Mouse (Mus musculus) CH12.LX (cell line): ENCODE measurements around the gene Tbck. TPM values are rescaled to one million over a fixed set of nuclear protein-coding genes. Genes with fewer than 3 reads are reported as not detected.
A peak's percentile ranks its signal among the peaks of the same experiment; 100 is the strongest.

ENCODE experiments used
- DNase-seq: peaks from one replicate; pipeline ENCODE4 v3.0.0-alpha.2; 2013; ENCODE audit errors: extremely low read depth
- H3K27ac ChIP-seq: 2 replicates; pipeline ENCODE4 v1.5.1; 2012; ENCODE audit warnings: low read depth, mild to moderate bottlenecking, control low read depth, moderate library complexity; ENCODE audit not compliant: insufficient read depth
- H3K27me3 ChIP-seq: replicated peaks from 2 replicates; pipeline ENCODE3; 2012; ENCODE audit warnings: inconsistent platforms
- H3K36me3 ChIP-seq, 2 experiments: replicated peaks in 1 of 2; 2 replicates each; pipeline versions ENCODE3 to v1.6.1; 2012; ENCODE audit warnings: inconsistent platforms in 1 of 2, low read length in 1 of 2, mild to moderate bottlenecking in 1 of 2, mixed read lengths in 1 of 2, moderate library complexity in 1 of 2; ENCODE audit not compliant: control insufficient read depth in 1 of 2, insufficient read depth in 1 of 2
- H3K4me1 ChIP-seq, 2 experiments: 2 replicates each; pipeline ENCODE4 v1.6.1; 2012; ENCODE audit warnings: inconsistent platforms in 1 of 2, moderate library complexity in 1 of 2; ENCODE audit not compliant: insufficient read depth in 2 of 2, control insufficient read depth in 1 of 2
- H3K4me2 ChIP-seq: 2 replicates; pipeline ENCODE4 v1.6.1; 2012; ENCODE audit warnings: low read depth, mild to moderate bottlenecking, control low read depth; ENCODE audit not compliant: poor library complexity, insufficient read depth, severe bottlenecking
- H3K4me3 ChIP-seq, 3 experiments: fragments of 150-350 bp in 1 of 3; sonication (generic) in 1 of 3; replicated peaks in 1 of 3; 2 replicates each; pipeline versions ENCODE3 to v1.5.1; 2011 to 2012; ENCODE audit warnings: low read depth in 2 of 3, low read length in 2 of 3, mild to moderate bottlenecking in 2 of 3, moderate library complexity in 2 of 3, control low read depth in 1 of 3, improper control_type of control experiment in 1 of 3, inconsistent platforms in 1 of 3, mixed read lengths in 1 of 3; ENCODE audit not compliant: poor library complexity in 1 of 3
- H3K79me2 ChIP-seq: replicated peaks from 2 replicates; pipeline ENCODE4 v1.6.1; 2012; ENCODE audit warnings: mild to moderate bottlenecking, moderate library complexity; ENCODE audit not compliant: control insufficient read depth, poor library complexity, insufficient read depth, severe bottlenecking; ENCODE audit errors: extremely low read depth
- H3K9ac ChIP-seq: 2 replicates; pipeline ENCODE4 v1.6.1; 2012; ENCODE audit warnings: low read depth, mild to moderate bottlenecking, control low read depth, moderate library complexity; ENCODE audit not compliant: insufficient read depth
- H3K9me3 ChIP-seq: replicated peaks from 2 replicates; pipeline ENCODE3; 2012; ENCODE audit warnings: low read length, inconsistent platforms, mixed read lengths
- BHLHE40 ChIP-seq: IDR thresholded peaks from 2 replicates; pipeline ENCODE4 v1.6.1; 2011; ENCODE audit warnings: mild to moderate bottlenecking, low read depth, low read length, improper control_type of control experiment
- CHD1 ChIP-seq: IDR thresholded peaks from 2 replicates; pipeline ENCODE4 v1.6.1; 2012; ENCODE audit warnings: low read depth, low read length, improper control_type of control experiment, inconsistent platforms
- CHD2 ChIP-seq: IDR thresholded peaks from 2 replicates; pipeline ENCODE4 v1.6.1; 2011; ENCODE audit warnings: low read length, improper control_type of control experiment
- E2F4 ChIP-seq: IDR thresholded peaks from 2 replicates; pipeline ENCODE4 v1.6.1; 2011; ENCODE audit warnings: low read depth, low read length, improper control_type of control experiment; ENCODE audit not compliant: insufficient replicate concordance
- ELF1 ChIP-seq: IDR thresholded peaks from 2 replicates; pipeline ENCODE4 v1.6.1; 2014; ENCODE audit warnings: low read depth, mild to moderate bottlenecking, inconsistent platforms, low read length, improper control_type of control experiment
- EP300 ChIP-seq: IDR thresholded peaks from 2 replicates; pipeline ENCODE4 v1.6.1; 2011; ENCODE audit warnings: low read length, improper control_type of control experiment
- ETS1 ChIP-seq: conservative IDR thresholded peaks from 2 replicates; pipeline ENCODE4 v1.6.1; 2012; ENCODE audit warnings: low read depth, mild to moderate bottlenecking, inconsistent platforms, low read length, improper control_type of control experiment, moderate library complexity
- HCFC1 ChIP-seq: IDR thresholded peaks from 2 replicates; pipeline ENCODE4 v1.6.1; 2012; ENCODE audit warnings: low read depth, mild to moderate bottlenecking, inconsistent platforms, low read length, improper control_type of control experiment
- JUND ChIP-seq: conservative IDR thresholded peaks from 2 replicates; pipeline ENCODE4 v1.6.1; 2011; ENCODE audit warnings: low read depth, low read length, improper control_type of control experiment
- KAT2A ChIP-seq: IDR thresholded peaks from 2 replicates; pipeline ENCODE4 v1.6.1; 2012; ENCODE audit warnings: low read length, improper control_type of control experiment, inconsistent platforms; ENCODE audit not compliant: insufficient replicate concordance
- MAFK ChIP-seq: IDR thresholded peaks from 2 replicates; pipeline ENCODE4 v1.6.1; 2011; ENCODE audit warnings: low read length, improper control_type of control experiment; ENCODE audit not compliant: insufficient replicate concordance
- MAX ChIP-seq: IDR thresholded peaks from 2 replicates; pipeline ENCODE4 v1.6.1; 2011; ENCODE audit warnings: low read length, improper control_type of control experiment
- MAZ ChIP-seq: IDR thresholded peaks from 2 replicates; pipeline ENCODE4 v1.6.1; 2012; ENCODE audit warnings: low read depth, mild to moderate bottlenecking, inconsistent platforms, low read length, improper control_type of control experiment, moderate library complexity
- MXI1 ChIP-seq: IDR thresholded peaks from 2 replicates; pipeline ENCODE4 v1.6.1; 2011; ENCODE audit warnings: mild to moderate bottlenecking, low read depth, low read length, improper control_type of control experiment
- MYC ChIP-seq: IDR thresholded peaks from 2 replicates; pipeline ENCODE4 v1.6.1; 2011; ENCODE audit warnings: low read depth, mild to moderate bottlenecking, improper control_type of control experiment, low read length
- NRF1 ChIP-seq: IDR thresholded peaks from 2 replicates; pipeline ENCODE4 v1.6.1; 2014; ENCODE audit warnings: low read depth, mild to moderate bottlenecking, inconsistent platforms, low read length, improper control_type of control experiment, moderate library complexity
- PAX5 ChIP-seq: IDR thresholded peaks from 2 replicates; pipeline ENCODE4 v1.6.1; 2012; ENCODE audit warnings: low read length, inconsistent platforms, mixed read lengths
- POLR2A ChIP-seq: IDR thresholded peaks from 2 replicates; pipeline ENCODE4 v1.6.1; 2011; ENCODE audit warnings: low read depth, mild to moderate bottlenecking, improper control_type of control experiment, low read length
- POLR2AphosphoS2 ChIP-seq: IDR thresholded peaks from 2 replicates; pipeline ENCODE4 v1.6.1; 2011; ENCODE audit warnings: low read depth, low read length, improper control_type of control experiment
- RAD21 ChIP-seq: IDR thresholded peaks from 2 replicates; pipeline ENCODE4 v1.6.1; 2011; ENCODE audit warnings: low read depth, mild to moderate bottlenecking, low read length, improper control_type of control experiment, moderate library complexity
- RCOR1 ChIP-seq: conservative IDR thresholded peaks from 2 replicates; pipeline ENCODE4 v1.6.1; 2012; ENCODE audit warnings: low read depth, mild to moderate bottlenecking, inconsistent platforms, low read length, improper control_type of control experiment
- SMC3 ChIP-seq: IDR thresholded peaks from 2 replicates; pipeline ENCODE4 v1.6.1; 2011; ENCODE audit warnings: low read depth, low read length, improper control_type of control experiment
- TBP ChIP-seq: conservative IDR thresholded peaks from 2 replicates; pipeline ENCODE4 v1.6.1; 2011; ENCODE audit warnings: low read depth, low read length, improper control_type of control experiment
- TCF12 ChIP-seq: IDR thresholded peaks from 2 replicates; pipeline ENCODE4 v1.6.1; 2014; ENCODE audit warnings: low read depth, mild to moderate bottlenecking, inconsistent platforms, low read length, improper control_type of control experiment
- UBTF ChIP-seq: IDR thresholded peaks from 2 replicates; pipeline ENCODE4 v1.6.1; 2012; ENCODE audit warnings: low read depth, mild to moderate bottlenecking, inconsistent platforms, low read length, improper control_type of control experiment, moderate library complexity
- USF1 ChIP-seq: IDR thresholded peaks from 2 replicates; pipeline ENCODE4 v1.6.1; 2014; ENCODE audit warnings: low read depth, mild to moderate bottlenecking, inconsistent platforms, low read length, improper control_type of control experiment
- ZC3H11A ChIP-seq: IDR thresholded peaks from 2 replicates; pipeline ENCODE4 v1.6.1; 2012; ENCODE audit warnings: low read depth, mild to moderate bottlenecking, inconsistent platforms, low read length, improper control_type of control experiment
- ZKSCAN1 ChIP-seq: IDR thresholded peaks from 2 replicates; pipeline ENCODE4 v1.6.1; 2012; ENCODE audit warnings: low read depth, inconsistent platforms, low read length, improper control_type of control experiment, borderline replicate concordance
- ZMIZ1 ChIP-seq: IDR thresholded peaks from 2 replicates; pipeline ENCODE4 v1.6.1; 2012; ENCODE audit warnings: low read depth, mild to moderate bottlenecking, inconsistent platforms, low read length, improper control_type of control experiment
- ZNF384 ChIP-seq: IDR thresholded peaks from 2 replicates; pipeline ENCODE4 v1.6.1; 2012; ENCODE audit warnings: low read depth, low read length, improper control_type of control experiment, inconsistent platforms
- dilution Hi-C: fragments of 300-500 bp; cut with MboI; formaldehyde crosslinking; loops from 2 replicates; pipeline ENCODE4 v1.14.3; 2020; ENCODE audit warnings: low sequenced_read_pairs; ENCODE audit not compliant: extremely low pct_unique_long_range_greater_than_20kb, extremely low pct_ligation_motif_present
- in situ Hi-C: fragments of 300-500 bp; cut with MboI; formaldehyde crosslinking; loops from 3 replicates; pipeline ENCODE4 v1.14.3; 2019; ENCODE audit warnings: low sequenced_read_pairs, low pct_ligation_motif_present, low pct_unique_long_range_greater_than_20kb, mixed read lengths
- polyA plus RNA-seq: library from polyadenylated mRNA; unstranded; fragments of >175 nt; gene quantifications from 2 replicates; pipeline ENCODE4 v1.2.1, GENCODE M21; 2012; ENCODE audit warnings: low read depth; ENCODE audit not compliant: insufficient read length
- total RNA-seq, 2 experiments: library from RNA; depleted of rRNA; stranded (reverse); fragments of 300-350 nt in 1 of 2; fragments of >200 nt in 1 of 2; gene quantifications; 2 replicates each; pipeline ENCODE4 v1.2.3; 2012 to 2014

Tbck gene
- total and polyA plus RNA-seq, 3 experiments: 9.2 to 18.7 (median 14.5) TPM

- H3K9ac ChIP-seq: no peak overlapping the region
- H3K4me1 ChIP-seq: peaks cover 22 to 36% of the 10 kb centered on the region in 2 experiments
- H3K27me3 ChIP-seq: no peaks in the 10 kb centered on the region
- H3K4me2 ChIP-seq: no peak overlapping the region
- TF ChIP-seq PAX5 (no peak), MAFK (no peak), NRF1 (no peak), MXI1 (no peak), MAZ (no peak), KAT2A (no peak), POLR2AphosphoS2 (no peak), USF1 (no peak), POLR2A (no peak), ZKSCAN1 (no peak), BHLHE40 (no peak), HCFC1 (no peak), ZNF384 (no peak), SMC3 (no peak), TBP (no peak), EP300 (no peak), ELF1 (no peak), JUND (no peak), TCF12 (no peak)
- H3K79me2 ChIP-seq: no peaks in the 10 kb centered on the region
- no peak for DNase-seq
- H3K36me3 ChIP-seq: no peaks in the 10 kb centered on the region
- peaks cover 2% of the 10 kb centered on the region for H3K9me3 ChIP-seq
- in situ Hi-C loops (no loop called here), dilution Hi-C loops (no loop called here)
- H3K4me3 ChIP-seq: no peak overlapping the region
- no peak overlapping the region for H3K27ac ChIP-seq
These were observed 186.1 kb downstream of the Tbck start for GRCm38 (mm10) chr3:132870079-132870478.

- Histone ChIP-seq H3K79me2 (no peaks in the 10 kb centered on the region), H3K9me3 (peaks cover 2% of the 10 kb centered on the region), H3K27ac (peak overlapping the region; percentile 75), H3K27me3 (no peaks in the 10 kb centered on the region), H3K4me3 (no peak overlapping the region), H3K9ac (0 out of 2 replicates have a peak overlapping the region, but pooled peaks have one; percentile 5), H3K4me1 (peaks cover 22 to 37% of the 10 kb centered on the region in 2 experiments), H3K4me2 (peak overlapping the region; percentile 41; the same call in 1 of the 2 replicates), H3K36me3 (no peaks in the 10 kb centered on the region)
- dilution Hi-C loops (no loop called here), in situ Hi-C loops (no loop called here)
- DNase-seq: peak; percentile 98
- TF ChIP-seq ZMIZ1 (peak; percentile 70), ETS1 (peak; percentile 100), HCFC1 (peak; percentile 64), EP300 (peak; percentile 99), UBTF (peak; percentile 75; the same call in 1 of the 2 replicates), BHLHE40 (peak; percentile 94), CHD1 (peak; percentile 75; the same call in 1 of the 2 replicates), RAD21 (peak; percentile 30; the same call in 1 of the 2 replicates), PAX5 (no peak), ZC3H11A (no peak), MAZ (peak; percentile 97; the same call in 1 of the 2 replicates), POLR2A (no peak; the same call in none of the 2 replicates), USF1 (no peak), KAT2A (peak; percentile 71; the same call in 1 of the 2 replicates), TBP (peak; percentile 73), RCOR1 (peak; percentile 99), MAX (peak; percentile 83), ZKSCAN1 (0 out of 2 replicates have a peak, but pooled peaks have one; percentile 3), MYC (peak; percentile 85), CHD2 (peak; percentile 92), SMC3 (peak; percentile 37), MAFK (peak; percentile 98), E2F4 (0 out of 2 replicates have a peak, but pooled peaks have one; percentile 40)
These were observed 187.5 kb downstream of the Tbck start for GRCm38 (mm10) chr3:132871318-132871904.
